Mouse (Mus musculus) left cerebral cortex, postnatal 25 days (tissue): Measurements from ENCODE around the gene Tigd4. TPM values are rescaled to one million over a fixed set of nuclear protein-coding genes. Genes with fewer than 3 reads are reported as not detected.
"Not testable (repeated sequence)": the region's sequence is repeated elsewhere in the genome, so short reads cannot be mapped to it uniquely, and the experiment has no call there.

Source experiments
- DNase-seq, 2 experiments: peaks; one replicate each; pipeline ENCODE4 v3.0.0; 2022; ENCODE audit warnings: low spot score in 2 of 2, mixed read lengths in 1 of 2
- intact Hi-C: fragments of 180-260 bp; cut with DNase I; formaldehyde crosslinking; loops from one replicate; pipeline ENCODE4 v1.15.1; 2025
- total RNA-seq, 2 experiments: library from RNA; stranded (reverse); gene quantifications; 2 replicates each; pipeline ENCODE4 v1.2.3; 2021

Tigd4 gene
- under 1 TPM in 1 of 2 experiments, not detected in 1; 0.11 TPM for total RNA-seq

DNA sequence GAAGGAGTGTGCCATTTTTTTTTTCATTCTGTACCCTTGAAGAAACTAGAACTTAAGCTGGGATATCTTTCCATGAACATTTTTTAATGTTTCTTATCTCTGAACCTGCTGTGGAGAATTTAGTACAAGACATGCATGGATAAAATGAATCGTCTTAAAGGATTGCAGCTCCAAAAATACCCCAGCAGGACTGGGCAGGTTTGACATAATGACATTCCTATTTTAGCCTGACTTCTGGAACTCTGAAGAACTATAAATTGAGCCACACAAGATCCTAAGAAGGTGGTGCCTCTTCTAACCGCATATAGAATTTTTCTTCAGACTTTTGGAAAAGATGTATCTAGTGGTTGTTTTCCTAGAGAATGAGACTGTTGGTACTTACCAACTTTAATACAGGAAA, at the start of gene Tigd4:
Tigd4 (plus strand) TSS at position 301 of the 400 bp plus-strand sequence.
- intact Hi-C loops = no loop called here

DNA sequence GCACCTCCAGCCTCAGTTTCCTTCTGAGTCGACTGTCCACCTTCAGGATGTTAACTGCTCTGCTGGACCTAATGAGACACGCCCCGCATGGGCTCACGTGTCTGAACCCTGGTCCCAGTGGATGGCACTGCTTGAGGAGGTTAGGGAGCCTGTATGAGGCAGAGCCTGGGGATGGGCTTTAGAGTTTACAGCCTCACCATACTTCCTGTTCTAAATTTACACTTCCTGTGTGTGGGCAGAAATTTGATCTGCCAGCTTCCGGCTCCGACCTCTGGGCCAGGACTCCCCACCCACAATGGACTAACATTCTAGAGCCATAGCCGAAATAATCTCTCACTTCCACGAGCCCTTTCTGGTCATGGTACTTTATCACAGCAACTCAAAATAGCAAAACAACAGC, 46.2 kb upstream of the Tigd4 start:
- DNase-seq = no peak
- intact Hi-C loops = loop anchor here (10.0 kb wide), 1 partner anchor 372 kb away; the partner anchor contains the start of gene Gm6525

More for the DNA sequence above, at the start of gene Tigd4:
- DNase-seq = no peak

DNA sequence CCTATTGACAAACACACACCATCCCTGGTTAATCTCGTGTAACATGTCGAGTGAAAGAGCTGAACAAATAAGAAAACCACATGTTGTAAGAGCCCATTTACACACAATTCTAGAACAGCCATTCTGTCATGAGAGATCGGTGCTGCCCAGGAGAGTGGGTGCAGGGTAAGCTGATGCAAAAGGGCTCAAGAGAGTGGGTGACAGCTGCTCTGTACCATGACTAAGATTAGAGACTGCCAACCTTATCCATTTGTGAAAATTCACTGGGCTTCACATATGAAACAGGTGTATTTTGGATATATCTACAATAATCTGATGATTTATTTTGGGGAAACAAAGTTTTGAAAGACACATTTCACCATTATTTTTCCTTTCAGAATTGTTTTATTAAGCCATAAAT, 37.6 kb upstream of the Tigd4 start:
- DNase-seq = no peak
- intact Hi-C loops = no loop called here

DNA sequence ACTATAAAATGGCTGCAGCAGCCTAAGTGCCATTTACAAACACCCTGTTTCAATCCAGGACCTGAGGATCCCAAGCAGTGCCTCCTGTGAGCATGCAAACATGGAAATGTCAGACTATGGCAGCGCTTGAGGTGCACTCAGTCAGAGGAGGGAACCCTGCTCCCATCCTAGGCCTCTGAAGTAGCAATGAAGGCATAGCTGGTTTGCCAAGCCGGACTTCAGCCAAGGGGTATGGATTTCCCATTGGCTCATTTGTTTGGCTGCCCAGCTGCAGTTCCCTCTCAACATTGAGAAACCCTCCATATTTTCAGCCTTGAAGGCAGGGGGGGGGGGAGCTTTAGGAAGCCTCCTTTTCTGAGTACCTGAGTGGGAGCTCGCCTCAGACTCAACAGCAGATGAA, 35.1 kb upstream of the Tigd4 start:
- DNase-seq = no peak
- intact Hi-C loops = no loop called here

DNA sequence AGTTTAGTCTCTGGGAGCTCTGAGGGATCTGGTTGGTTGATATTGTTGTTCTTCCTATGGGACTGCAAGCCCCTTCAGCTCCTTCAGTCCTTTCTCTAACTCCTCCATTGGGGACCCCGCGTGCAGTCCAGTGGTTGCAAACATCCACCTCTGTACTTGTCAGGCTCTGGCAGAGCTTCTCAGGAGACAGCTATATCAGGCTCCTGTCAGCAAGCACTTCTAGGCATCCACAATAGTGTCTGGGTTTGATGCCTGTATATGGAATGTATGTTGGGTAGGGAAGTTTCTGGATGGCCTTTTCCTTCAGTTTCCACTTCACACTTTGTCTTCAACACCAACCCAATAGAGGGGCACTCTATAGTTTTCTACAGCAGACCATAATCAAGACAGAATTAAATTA, 30.5 kb upstream of the Tigd4 start:
- intact Hi-C loops, DNase-seq: not testable (repeated sequence)

DNA sequence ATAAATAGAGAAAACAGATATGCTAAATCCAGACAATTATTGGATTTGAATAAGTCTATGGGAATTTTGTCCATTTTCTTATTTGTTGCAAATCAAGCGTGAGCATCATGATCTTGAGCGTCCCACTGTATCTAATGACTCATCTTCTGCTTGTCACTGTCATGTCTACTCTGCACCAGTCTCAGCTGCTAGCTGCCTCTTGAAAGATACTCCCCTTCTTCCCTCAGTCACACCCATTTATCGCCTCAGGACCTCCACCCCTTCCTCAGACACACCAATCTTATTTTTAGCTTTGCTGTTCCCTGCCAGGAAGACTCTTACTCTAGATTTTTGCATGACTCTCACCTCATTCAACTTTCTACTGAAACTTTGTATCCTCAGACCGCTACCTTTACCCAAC, 30.0 kb upstream of the Tigd4 start:
- intact Hi-C loops = no loop called here
- DNase-seq = no peak

DNA sequence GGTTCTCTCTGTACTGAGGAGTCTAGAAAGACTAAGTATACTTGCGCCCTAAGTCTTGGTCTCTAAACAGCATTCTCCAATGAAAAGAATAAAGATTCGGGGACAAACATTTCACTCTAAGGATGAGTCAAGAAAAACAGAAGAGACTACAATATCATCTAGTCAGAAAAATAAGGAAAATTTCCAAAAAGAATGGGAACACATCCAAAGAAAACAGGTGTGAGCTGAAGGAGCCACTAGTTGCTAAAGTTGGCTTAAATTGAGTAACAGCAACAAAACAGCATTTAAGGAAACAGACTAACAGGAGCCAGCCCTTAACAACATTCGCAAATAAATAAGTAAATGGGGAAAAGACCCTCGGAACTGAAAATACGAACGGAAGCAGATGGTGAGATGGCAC, 24.8 kb upstream of the Tigd4 start:
- intact Hi-C loops = no loop called here
- DNase-seq = no peak

DNA sequence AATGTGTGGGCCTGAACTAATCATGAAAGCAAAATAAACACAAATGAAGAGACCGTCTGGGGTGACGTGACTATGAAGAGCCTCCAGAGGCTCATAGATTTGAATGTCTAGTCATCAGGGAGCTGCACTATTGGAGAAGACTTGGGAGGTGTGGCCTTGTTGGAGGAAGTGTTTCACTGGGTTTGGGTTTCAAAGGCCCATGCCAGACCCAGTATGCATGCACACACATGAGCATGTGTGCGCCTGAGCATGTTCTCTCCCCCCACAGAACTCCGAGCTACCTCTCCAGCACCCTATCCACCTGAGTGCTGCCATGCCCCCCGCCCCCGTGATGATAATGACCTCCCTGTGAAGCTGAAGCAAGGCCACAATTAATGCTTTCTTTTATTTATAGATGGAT, 23.8 kb upstream of the Tigd4 start:
- intact Hi-C loops = no loop called here
- no peak for DNase-seq

DNA sequence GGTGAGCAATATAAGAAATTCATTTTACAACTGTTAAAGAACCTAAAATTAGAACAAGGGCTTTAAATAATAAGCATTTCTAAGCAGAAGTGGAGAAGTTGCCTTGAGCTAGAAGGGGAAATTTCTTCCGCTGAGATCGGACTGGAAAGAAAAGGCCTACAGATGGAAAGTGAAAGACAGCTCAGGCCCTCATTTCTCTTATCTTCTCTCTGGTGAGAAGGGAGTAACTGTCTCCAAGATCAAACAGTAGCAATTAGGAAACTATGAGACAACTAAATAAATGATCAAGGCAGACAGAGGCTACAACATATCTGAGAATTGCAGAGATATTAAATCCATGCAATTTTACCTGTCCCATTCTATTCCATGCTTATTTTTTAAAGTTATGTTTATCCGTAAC, 22.9 kb upstream of the Tigd4 start:
- intact Hi-C loops = no loop called here
- no peak for DNase-seq

DNA sequence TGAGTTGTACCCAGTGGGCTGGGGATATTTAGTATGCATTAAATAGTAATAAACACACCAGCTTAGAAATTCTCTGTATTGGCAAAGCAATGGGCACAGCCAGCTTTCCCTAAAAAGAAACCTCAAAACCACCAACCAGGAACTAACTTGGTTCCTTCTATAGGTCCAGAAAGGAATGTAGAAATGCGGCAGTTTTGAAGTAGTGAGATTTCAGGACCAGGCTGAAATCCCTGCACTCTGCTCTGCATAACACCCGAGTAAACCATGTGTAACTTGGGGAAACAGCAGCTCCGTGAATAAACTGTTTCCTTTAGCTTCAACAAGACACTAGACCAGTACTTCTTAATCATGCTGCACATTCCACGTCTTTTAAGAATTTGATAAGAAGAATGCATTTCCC, 12.7 kb upstream of the Tigd4 start:
- intact Hi-C loops = no loop called here
- no peak for DNase-seq

DNA sequence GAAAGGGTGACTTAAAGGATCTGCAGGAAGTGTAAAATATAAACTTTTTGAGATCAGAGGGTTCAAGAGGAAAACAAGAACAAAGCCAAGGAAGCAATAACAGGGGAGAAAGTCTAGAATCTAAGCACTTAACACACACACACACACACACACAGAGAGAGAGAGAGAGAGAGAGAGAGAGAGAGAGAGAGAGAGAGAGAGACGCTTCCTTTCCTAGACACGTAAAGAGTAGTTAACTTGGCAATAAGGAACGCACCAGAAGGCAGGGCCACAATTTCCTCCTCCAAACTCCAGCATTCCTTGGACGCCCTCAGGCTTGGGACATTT, 11.7 kb upstream of the Tigd4 start:
- DNase-seq = no peak
- intact Hi-C loops = no loop called here

DNA sequence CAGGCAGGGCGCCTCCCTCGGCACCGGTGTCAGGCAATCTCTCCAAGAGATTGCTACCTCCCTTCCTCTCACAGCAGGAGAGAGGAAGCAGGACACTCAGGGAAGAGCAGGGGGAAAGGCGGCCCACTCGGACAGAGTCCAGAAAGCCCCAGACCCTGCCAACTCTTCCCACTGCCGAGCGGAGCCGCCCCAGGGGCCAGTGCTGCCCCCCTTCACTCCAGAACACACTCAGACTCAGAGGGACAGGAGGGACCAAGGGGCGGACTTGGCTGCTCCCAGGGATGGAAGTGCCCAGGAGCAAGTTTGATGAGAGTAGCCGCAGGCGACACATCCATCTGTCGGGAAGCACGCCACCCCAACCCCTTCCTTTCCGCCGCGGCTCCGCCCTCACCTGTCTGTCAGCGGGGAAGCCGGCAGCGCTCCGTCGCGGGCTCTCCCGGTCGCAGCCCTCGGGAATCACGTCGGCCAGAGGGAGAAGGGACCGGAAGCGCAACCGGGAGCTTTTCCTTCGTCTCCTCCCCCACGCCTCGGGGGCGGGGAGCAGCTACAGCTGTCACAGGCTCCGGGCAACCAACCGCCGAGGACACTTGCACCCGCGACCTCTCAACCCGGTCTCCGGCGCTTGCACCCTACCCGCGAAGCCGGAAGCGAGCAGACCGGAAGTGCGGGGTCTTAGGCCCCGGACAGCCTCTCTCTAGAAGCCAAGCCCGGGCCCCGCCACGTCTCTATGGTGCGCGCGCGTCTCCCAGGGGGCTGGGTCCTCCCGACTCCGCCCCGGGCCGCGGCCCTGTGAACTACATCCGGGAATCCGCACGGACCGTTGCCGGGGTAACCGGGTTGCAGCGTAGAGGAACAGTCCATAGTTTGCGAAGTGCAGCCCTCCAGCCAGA, 11.1 kb upstream of the Tigd4 start, which contains the start of gene Arfip1:
Arfip1 (minus strand) TSS at position 603 of the 890 bp plus-strand sequence.
- intact Hi-C loops = no loop called here
- DNase-seq = peak; percentile 94 to 95

DNA sequence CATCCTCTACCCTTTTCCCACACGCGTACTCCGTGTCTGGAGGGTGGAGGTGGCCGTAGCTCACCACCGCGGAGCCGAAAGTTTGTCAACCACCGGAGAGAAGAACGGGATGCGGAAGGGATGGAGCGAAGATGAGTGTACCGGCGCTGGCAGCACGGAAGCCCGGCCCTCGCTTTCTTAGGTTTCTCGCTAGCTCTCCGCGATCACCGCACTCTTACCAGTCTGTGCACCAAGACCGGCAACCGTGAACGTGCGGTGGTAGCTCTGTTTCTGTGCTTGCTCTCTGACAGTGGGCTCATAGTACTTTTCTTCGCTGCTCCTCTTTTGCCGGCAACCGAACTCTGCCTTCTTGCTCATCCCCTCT, 10.5 kb upstream of the Tigd4 start:
- intact Hi-C loops = no loop called here

DNA sequence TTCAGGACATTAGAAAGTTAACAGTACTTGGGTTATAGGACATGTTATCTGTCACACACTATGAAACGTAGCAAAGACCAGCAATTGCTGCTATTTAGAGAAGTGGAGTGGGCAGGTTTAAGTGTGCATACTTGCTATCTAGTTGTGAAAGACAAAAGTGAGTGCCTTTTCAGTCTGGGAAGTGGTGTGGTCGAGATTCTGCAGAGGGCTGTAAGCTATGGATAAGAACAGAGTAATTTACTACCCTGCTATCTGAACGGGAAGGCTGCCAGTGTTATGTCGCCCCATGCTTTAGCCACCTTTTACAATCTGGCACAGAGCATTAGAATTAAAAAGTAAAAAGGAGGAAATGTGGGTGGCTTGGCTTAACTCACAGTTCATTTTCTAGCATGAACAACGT, 6.6 kb upstream of the Tigd4 start:
- intact Hi-C loops = no loop called here

More for the DNA sequence above, 10.5 kb upstream of the Tigd4 start:
- no peak for DNase-seq

DNA sequence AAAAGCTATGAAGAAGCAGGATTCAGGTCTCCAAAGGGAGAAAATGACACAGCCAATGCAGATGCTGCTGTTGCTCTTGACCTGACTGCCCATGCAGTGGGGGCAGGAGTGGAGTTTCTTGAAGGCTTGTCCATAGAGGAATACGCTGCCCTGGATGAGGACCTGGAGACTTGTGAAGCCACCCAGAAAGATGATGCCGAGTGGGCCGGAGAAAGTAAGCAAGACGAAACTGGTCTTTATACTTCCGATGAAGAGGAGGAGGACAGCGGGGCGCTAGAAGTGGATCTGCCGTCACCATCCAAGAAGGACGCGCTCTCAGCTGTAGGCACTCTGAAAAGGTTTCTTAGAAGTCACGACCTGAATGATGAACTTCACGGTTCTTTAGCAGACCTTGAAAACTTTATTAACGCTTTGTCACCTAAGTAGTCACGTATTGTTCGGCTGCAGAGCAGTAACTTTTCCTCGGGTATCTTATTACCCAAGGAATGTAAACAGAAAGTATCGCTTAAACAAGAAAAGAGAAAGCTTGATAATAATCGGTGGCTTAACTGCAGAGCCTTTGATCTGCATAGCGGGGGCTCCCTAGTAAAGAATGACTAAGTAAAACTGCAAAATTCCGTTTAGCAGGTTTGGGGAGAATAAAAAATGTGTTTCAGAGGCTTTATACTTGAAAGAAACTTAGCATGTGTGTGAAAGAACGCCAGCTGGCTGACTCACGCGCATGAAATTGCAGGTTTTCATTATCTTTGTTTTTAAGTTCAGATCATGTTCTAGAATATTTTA, 1.7 kb downstream of the Tigd4 start:
- peak; percentile 52 to 84 for DNase-seq
- intact Hi-C loops = no loop called here

More for the DNA sequence above, 6.6 kb upstream of the Tigd4 start:
- no peak for DNase-seq

DNA sequence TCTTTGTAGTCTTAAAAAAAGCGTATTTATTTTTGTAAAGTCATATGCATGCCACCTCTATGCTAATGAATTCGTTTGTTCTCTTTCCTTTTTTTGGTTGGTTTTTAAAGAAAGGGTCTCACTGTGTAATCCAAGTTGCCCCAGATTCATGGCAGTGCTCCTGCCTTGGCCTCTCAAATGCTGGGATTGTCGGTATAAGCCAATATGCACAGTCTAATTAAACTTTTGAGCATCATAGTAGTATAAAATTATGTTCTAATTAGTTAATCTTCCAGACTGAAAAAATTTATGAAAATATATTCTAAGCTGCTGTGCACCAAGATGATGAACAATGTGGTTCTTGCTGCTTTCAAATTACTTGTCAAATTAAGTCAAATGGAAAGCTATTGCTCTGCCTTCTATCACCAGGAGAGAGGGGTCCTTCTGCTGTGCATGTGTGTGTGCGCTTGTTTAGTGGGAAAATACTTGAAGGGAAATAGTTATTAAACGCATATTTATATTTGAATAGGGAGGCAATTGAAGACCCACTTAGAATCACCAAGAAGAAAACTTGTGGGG, 2.4 kb downstream of the Tigd4 start:
- no peak for DNase-seq
- intact Hi-C loops = no loop called here

DNA sequence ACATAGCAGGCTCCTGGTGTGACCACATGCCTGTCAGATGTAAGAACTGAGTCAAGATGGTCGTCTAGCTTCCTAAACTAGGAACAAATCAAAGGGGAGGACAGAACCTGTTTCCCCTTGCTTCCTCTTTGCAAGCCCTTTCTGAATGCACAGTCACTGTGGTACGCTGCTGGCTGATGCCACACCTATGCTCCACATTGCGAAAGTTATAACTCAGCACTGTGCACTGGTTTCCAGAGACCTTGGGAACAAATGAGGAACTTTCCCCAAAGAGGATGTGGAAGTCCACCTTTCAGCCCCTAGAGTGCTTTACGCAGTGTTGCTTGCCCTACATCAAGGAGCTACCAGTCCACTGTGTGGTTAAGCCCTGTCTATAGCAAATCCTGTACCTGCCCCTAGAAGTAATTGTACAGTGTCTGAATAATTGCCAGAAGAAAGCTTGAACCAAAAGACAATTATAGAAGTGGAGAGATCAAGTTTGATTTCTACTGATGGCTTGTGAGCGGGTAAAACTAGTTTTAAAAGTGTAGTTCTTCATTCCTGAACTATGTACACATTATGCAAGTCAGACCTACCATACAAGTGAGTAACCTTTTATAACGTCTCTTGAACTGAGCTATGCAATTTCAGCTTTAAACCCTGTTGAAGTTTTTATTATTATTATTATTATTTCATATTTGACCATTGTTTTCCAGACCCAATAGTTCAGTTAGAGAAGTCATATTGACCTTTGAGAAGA, 4.8 kb downstream of the Tigd4 start:
- intact Hi-C loops = no loop called here
- no peak for DNase-seq

DNA sequence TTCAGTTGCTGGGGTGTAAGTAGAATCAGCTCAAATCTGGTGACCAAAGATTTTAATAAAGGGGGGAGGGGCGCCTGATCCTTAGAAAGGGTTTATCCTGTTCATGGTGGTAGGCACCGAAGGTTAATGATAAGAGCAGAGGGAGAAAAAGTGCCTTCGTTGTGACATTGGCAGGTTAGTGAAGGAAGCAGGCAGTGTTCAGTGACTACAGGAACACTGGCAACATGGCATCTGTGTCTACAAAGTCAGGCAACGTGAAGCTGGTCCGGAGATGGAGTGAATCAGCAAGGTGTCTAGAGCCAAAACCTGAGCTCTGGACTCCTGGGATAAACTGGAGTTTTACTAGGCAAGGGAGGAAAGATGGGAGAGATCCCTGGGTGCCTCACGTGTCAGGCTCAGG, 5.4 kb downstream of the Tigd4 start:
- intact Hi-C loops = no loop called here
- DNase-seq = no peak

DNA sequence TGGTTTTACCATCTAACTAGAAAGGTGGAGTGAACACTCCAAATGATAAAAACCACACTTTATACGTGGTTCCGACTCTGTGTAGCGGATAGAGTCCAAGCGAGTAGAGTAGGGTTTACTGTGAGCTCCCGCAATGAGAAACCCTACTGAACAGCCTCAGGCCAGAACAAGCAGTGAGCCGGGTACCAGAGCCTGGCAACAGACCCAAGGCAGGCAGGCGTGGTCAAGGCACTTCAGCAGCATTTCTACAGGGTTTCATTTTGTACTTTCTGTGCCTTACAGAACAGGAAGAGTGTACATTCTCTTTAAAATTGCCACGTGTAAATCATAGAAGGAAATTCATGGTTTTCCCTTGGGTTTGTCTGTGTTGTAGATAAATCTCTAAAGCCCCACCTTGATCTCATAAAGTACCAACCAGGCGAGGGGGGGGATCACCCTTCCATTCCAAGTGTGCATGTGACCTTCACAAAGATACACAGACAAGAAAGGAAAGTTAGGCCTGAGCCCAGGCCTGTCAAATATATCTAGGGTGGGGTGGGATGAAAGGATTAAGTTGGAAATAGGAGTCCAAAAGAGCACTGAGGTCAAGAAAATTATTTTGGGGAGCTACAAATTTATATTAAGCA, 8.6 kb downstream of the Tigd4 start:
- no peak for DNase-seq
- intact Hi-C loops = no loop called here

DNA sequence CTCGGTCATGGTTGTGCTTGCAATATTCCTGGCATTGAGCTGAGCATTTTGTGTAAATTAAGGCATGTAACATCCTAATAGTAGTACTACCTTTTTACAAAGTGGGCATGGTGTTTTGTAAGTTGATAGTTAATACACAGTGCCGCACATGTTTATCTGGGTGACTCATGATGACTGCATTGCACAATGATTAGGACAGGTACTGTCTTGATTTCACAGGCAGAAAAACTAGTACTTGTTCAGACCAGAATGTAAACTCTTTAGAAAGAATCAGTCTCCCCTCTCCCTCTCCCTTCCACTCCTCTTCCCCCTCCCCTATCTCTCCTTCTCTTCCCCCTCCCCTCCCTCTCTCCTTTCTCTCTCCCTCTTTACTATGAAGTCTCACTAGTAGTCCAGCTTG, 9.4 kb downstream of the Tigd4 start:
- intact Hi-C loops = no loop called here
- DNase-seq = no peak
